17 mouse cellular contexts compared by ENCODE assay signal in the genomic region with DNA sequence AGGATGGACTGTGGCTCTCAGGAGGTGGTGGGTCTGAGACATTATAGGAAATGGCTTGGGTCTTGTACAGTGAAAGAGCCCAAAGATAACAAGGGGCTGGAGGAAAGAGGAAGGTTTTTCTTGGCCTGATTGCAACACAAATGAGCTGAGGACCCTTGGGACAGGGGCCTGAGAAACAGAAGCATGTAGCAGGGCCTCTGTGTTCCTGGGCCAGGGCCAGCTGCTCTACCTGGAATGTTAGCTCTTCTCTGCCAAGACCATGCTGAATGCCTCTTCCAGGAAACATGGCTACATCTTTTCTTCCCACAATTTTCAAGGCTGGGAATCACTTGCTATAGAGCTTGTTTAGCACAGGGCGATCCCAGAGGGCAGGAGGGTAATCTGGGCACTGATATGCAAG.
DNase-seq lines count a peak whose midpoint lies in the region; ATAC-seq and TF ChIP-seq lines count a peak whose summit lies in the region.
"Had no signal": no experiment of that assay in that cellular context is flagged by ENCODE, and none has a peak within 500 bp of the region (broad histone marks: within the 10 kb centered on the region; RNA-seq: fewer than 3 reads in every experiment).

No protein-coding gene starts in this region.

- no peaks in the 10 kb centered on the region for H3K27me3 ChIP-seq in limb, embryonic 14.5 days (ENCODE audit: control insufficient read depth, insufficient read depth, low read length)
- H3K27me3 ChIP-seq in limb, embryonic 10.5 days (ENCODE audit: low read depth, poor library complexity, severe bottlenecking): no peaks in the 10 kb centered on the region
- H3K27me3 ChIP-seq: embryonic facial prominence, embryonic 13.5 days; forebrain, embryonic 12.5 days had no signal

- H3K4me3 ChIP-seq in limb, embryonic 14.5 days (replicated peaks; ENCODE audit: low read length): no peak overlapping the region
- H3K4me3 ChIP-seq in limb, embryonic 10.5 days: no peak overlapping the region
- H3K4me3 ChIP-seq: embryonic facial prominence, embryonic 13.5 days; forebrain, embryonic 10.5 days; forebrain, embryonic 12.5 days had no signal

- H3K4me2 ChIP-seq in limb, embryonic 14.5 days (replicated peaks; ENCODE audit: low read depth, low read length, severe bottlenecking): no peak overlapping the region
- H3K4me2 ChIP-seq: embryonic facial prominence, embryonic 13.5 days; forebrain, embryonic 12.5 days had no signal

- H3K9me3 ChIP-seq in limb, embryonic 14.5 days (ENCODE audit: control insufficient read depth, low read length): no peaks in the 10 kb centered on the region
- H3K9me3 ChIP-seq in limb, embryonic 10.5 days (replicated peaks): no peaks in the 10 kb centered on the region
- H3K9me3 ChIP-seq: embryonic facial prominence, embryonic 13.5 days; forebrain, embryonic 10.5 days; forebrain, embryonic 12.5 days had no signal

- H3K4me1 ChIP-seq in limb, embryonic 14.5 days (ENCODE audit: control insufficient read depth, insufficient read depth, low read length): no peaks in the 10 kb centered on the region
- no peaks in the 10 kb centered on the region for H3K4me1 ChIP-seq in limb, embryonic 10.5 days
- H3K4me1 ChIP-seq: embryonic facial prominence, embryonic 13.5 days had no signal

- no peak for TF ChIP-seq POLR2A in limb, embryonic 14.5 days (IDR thresholded peaks at IDR 0.05; ENCODE audit: borderline replicate concordance, extremely low read depth, insufficient read depth, insufficient read length)

- no peak for ATAC-seq in limb, embryonic 14.5 days (ENCODE audit: low FRiP score, low read depth)
- ATAC-seq in activated CD4-positive, CD25-positive, alpha-beta regulatory T cell, adult 4 months: no peak
- ATAC-seq: forebrain, embryonic 14.5 days; forebrain, embryonic 16.5 days had no signal

- no peak overlapping the region for H3K27ac ChIP-seq in limb, embryonic 14.5 days (replicated peaks; ENCODE audit: low read depth, low read length)
- no peak overlapping the region for H3K27ac ChIP-seq in limb, embryonic 10.5 days
- H3K27ac ChIP-seq: embryonic facial prominence, embryonic 13.5 days; forebrain, embryonic 10.5 days; forebrain, embryonic 12.5 days had no signal

- no peaks in the 10 kb centered on the region for H3K36me3 ChIP-seq in limb, embryonic 14.5 days (ENCODE audit: control insufficient read depth, insufficient read depth, low read length)
- no peaks in the 10 kb centered on the region for H3K36me3 ChIP-seq in limb, embryonic 10.5 days
- H3K36me3 ChIP-seq: embryonic facial prominence, embryonic 13.5 days; forebrain, embryonic 10.5 days; forebrain, embryonic 12.5 days had no signal

- no peak overlapping the region for H3K9ac ChIP-seq in limb, embryonic 14.5 days (ENCODE audit: low read depth, low read length, severe bottlenecking)
- H3K9ac ChIP-seq: embryonic facial prominence, embryonic 13.5 days; forebrain, embryonic 12.5 days had no signal

- DNase-seq in cerebellum, postnatal 14 days: peak; percentile 46 to 57
- DNase-seq in cerebellum, adult 8-10 months: no peak
- peak; percentile 16 for DNase-seq in limb, embryonic 14.5 days (ENCODE audit: low spot score)
- no peak for DNase-seq in limb, embryonic 10.5 days (ENCODE audit: low spot score)
- DNase-seq in fat pad, adult 2 months (ENCODE audit: extremely low read depth, low read depth, low spot score): peak; percentile 25
- DNase-seq: adrenal gland, adult 8-10 months; adrenal gland, postnatal 14 days; adrenal gland, postnatal 36 days; cerebellum, adult 18-20 months; cerebellum, adult 9-10 months; cerebellum, postnatal 25 days had no signal

- 68% methylated on average over 1 of the region's 1 CpGs for WGBS in limb, embryonic 14.5 days
- WGBS in limb, embryonic 10.5 days: 86% methylated on average over 1 of the region's 1 CpGs

Comparison
In these comparisons a context has a peak if more than half of its experiments do, and no peak if none do; other contexts are left out.
1. DNase-seq: peak in cerebellum, postnatal 14 days (2 of 2), limb, embryonic 14.5 days (single experiment) and fat pad, adult 2 months (single experiment); none in cerebellum, adult 8-10 months (single experiment) and limb, embryonic 10.5 days (single experiment).